Mouse (Mus musculus) CH12.LX (cell line): ENCODE measurements around the gene Rsph10b. TPM values are rescaled to one million over a fixed set of nuclear protein-coding genes. Genes with fewer than 3 reads are reported as not detected.
A peak's percentile ranks its signal among the peaks of the same experiment; 100 is the strongest.

Source experiments
- DNase-seq: peaks from one replicate; pipeline ENCODE4 v3.0.0-alpha.2; 2013; ENCODE audit errors: extremely low read depth
- H3K27ac ChIP-seq: 2 replicates; pipeline ENCODE4 v1.5.1; 2012; ENCODE audit warnings: low read depth, mild to moderate bottlenecking, control low read depth, moderate library complexity; ENCODE audit not compliant: insufficient read depth
- H3K27me3 ChIP-seq: replicated peaks from 2 replicates; pipeline ENCODE3; 2012; ENCODE audit warnings: inconsistent platforms
- H3K36me3 ChIP-seq, 2 experiments: replicated peaks in 1 of 2; 2 replicates each; pipeline versions ENCODE3 to v1.6.1; 2012; ENCODE audit warnings: inconsistent platforms in 1 of 2, low read length in 1 of 2, mild to moderate bottlenecking in 1 of 2, mixed read lengths in 1 of 2, moderate library complexity in 1 of 2; ENCODE audit not compliant: control insufficient read depth in 1 of 2, insufficient read depth in 1 of 2
- H3K4me1 ChIP-seq, 2 experiments: 2 replicates each; pipeline ENCODE4 v1.6.1; 2012; ENCODE audit warnings: inconsistent platforms in 1 of 2, moderate library complexity in 1 of 2; ENCODE audit not compliant: insufficient read depth in 2 of 2, control insufficient read depth in 1 of 2
- H3K4me2 ChIP-seq: 2 replicates; pipeline ENCODE4 v1.6.1; 2012; ENCODE audit warnings: low read depth, mild to moderate bottlenecking, control low read depth; ENCODE audit not compliant: poor library complexity, insufficient read depth, severe bottlenecking
- H3K4me3 ChIP-seq, 3 experiments: fragments of 150-350 bp in 1 of 3; sonication (generic) in 1 of 3; replicated peaks in 1 of 3; 2 replicates each; pipeline versions ENCODE3 to v1.5.1; 2011 to 2012; ENCODE audit warnings: low read depth in 2 of 3, low read length in 2 of 3, mild to moderate bottlenecking in 2 of 3, moderate library complexity in 2 of 3, control low read depth in 1 of 3, improper control_type of control experiment in 1 of 3, inconsistent platforms in 1 of 3, mixed read lengths in 1 of 3; ENCODE audit not compliant: poor library complexity in 1 of 3
- H3K79me2 ChIP-seq: replicated peaks from 2 replicates; pipeline ENCODE4 v1.6.1; 2012; ENCODE audit warnings: mild to moderate bottlenecking, moderate library complexity; ENCODE audit not compliant: control insufficient read depth, poor library complexity, insufficient read depth, severe bottlenecking; ENCODE audit errors: extremely low read depth
- H3K9ac ChIP-seq: 2 replicates; pipeline ENCODE4 v1.6.1; 2012; ENCODE audit warnings: low read depth, mild to moderate bottlenecking, control low read depth, moderate library complexity; ENCODE audit not compliant: insufficient read depth
- H3K9me3 ChIP-seq: replicated peaks from 2 replicates; pipeline ENCODE3; 2012; ENCODE audit warnings: low read length, inconsistent platforms, mixed read lengths
- CHD2 ChIP-seq: IDR thresholded peaks from 2 replicates; pipeline ENCODE4 v1.6.1; 2011; ENCODE audit warnings: low read length, improper control_type of control experiment
- CTCF ChIP-seq, 2 experiments: IDR thresholded peaks in 1 of 2; conservative IDR thresholded peaks in 1 of 2; 2 replicates each; pipeline ENCODE4 v1.5.1; 2011 to 2012; ENCODE audit warnings: low read depth in 2 of 2, low read length in 2 of 2, improper control_type of control experiment in 1 of 2, inconsistent platforms in 1 of 2, mild to moderate bottlenecking in 1 of 2, moderate library complexity in 1 of 2
- E2F4 ChIP-seq: IDR thresholded peaks from 2 replicates; pipeline ENCODE4 v1.6.1; 2011; ENCODE audit warnings: low read depth, low read length, improper control_type of control experiment; ENCODE audit not compliant: insufficient replicate concordance
- ELF1 ChIP-seq: IDR thresholded peaks from 2 replicates; pipeline ENCODE4 v1.6.1; 2014; ENCODE audit warnings: low read depth, mild to moderate bottlenecking, inconsistent platforms, low read length, improper control_type of control experiment
- EP300 ChIP-seq: IDR thresholded peaks from 2 replicates; pipeline ENCODE4 v1.6.1; 2011; ENCODE audit warnings: low read length, improper control_type of control experiment
- ETS1 ChIP-seq: conservative IDR thresholded peaks from 2 replicates; pipeline ENCODE4 v1.6.1; 2012; ENCODE audit warnings: low read depth, mild to moderate bottlenecking, inconsistent platforms, low read length, improper control_type of control experiment, moderate library complexity
- HCFC1 ChIP-seq: IDR thresholded peaks from 2 replicates; pipeline ENCODE4 v1.6.1; 2012; ENCODE audit warnings: low read depth, mild to moderate bottlenecking, inconsistent platforms, low read length, improper control_type of control experiment
- IRF4 ChIP-seq: IDR thresholded peaks from 2 replicates; pipeline ENCODE4 v1.6.1; 2014; ENCODE audit warnings: low read depth, mild to moderate bottlenecking, inconsistent platforms, low read length, improper control_type of control experiment
- JUN ChIP-seq: IDR thresholded peaks from 2 replicates; pipeline ENCODE4 v1.6.1; 2011; ENCODE audit warnings: low read depth, mild to moderate bottlenecking, low read length, improper control_type of control experiment, moderate library complexity; ENCODE audit not compliant: insufficient read depth
- JUND ChIP-seq: conservative IDR thresholded peaks from 2 replicates; pipeline ENCODE4 v1.6.1; 2011; ENCODE audit warnings: low read depth, low read length, improper control_type of control experiment
- KAT2A ChIP-seq: IDR thresholded peaks from 2 replicates; pipeline ENCODE4 v1.6.1; 2012; ENCODE audit warnings: low read length, improper control_type of control experiment, inconsistent platforms; ENCODE audit not compliant: insufficient replicate concordance
- MAFK ChIP-seq: IDR thresholded peaks from 2 replicates; pipeline ENCODE4 v1.6.1; 2011; ENCODE audit warnings: low read length, improper control_type of control experiment; ENCODE audit not compliant: insufficient replicate concordance
- MAX ChIP-seq: IDR thresholded peaks from 2 replicates; pipeline ENCODE4 v1.6.1; 2011; ENCODE audit warnings: low read length, improper control_type of control experiment
- MAZ ChIP-seq: IDR thresholded peaks from 2 replicates; pipeline ENCODE4 v1.6.1; 2012; ENCODE audit warnings: low read depth, mild to moderate bottlenecking, inconsistent platforms, low read length, improper control_type of control experiment, moderate library complexity
- MEF2A ChIP-seq: IDR thresholded peaks from 2 replicates; pipeline ENCODE4 v1.6.1; 2014; ENCODE audit warnings: low read depth, mild to moderate bottlenecking, inconsistent platforms, low read length, improper control_type of control experiment, borderline replicate concordance
- MXI1 ChIP-seq: IDR thresholded peaks from 2 replicates; pipeline ENCODE4 v1.6.1; 2011; ENCODE audit warnings: mild to moderate bottlenecking, low read depth, low read length, improper control_type of control experiment
- MYC ChIP-seq: IDR thresholded peaks from 2 replicates; pipeline ENCODE4 v1.6.1; 2011; ENCODE audit warnings: low read depth, mild to moderate bottlenecking, improper control_type of control experiment, low read length
- NRF1 ChIP-seq: IDR thresholded peaks from 2 replicates; pipeline ENCODE4 v1.6.1; 2014; ENCODE audit warnings: low read depth, mild to moderate bottlenecking, inconsistent platforms, low read length, improper control_type of control experiment, moderate library complexity
- PAX5 ChIP-seq: IDR thresholded peaks from 2 replicates; pipeline ENCODE4 v1.6.1; 2012; ENCODE audit warnings: low read length, inconsistent platforms, mixed read lengths
- POLR2A ChIP-seq: IDR thresholded peaks from 2 replicates; pipeline ENCODE4 v1.6.1; 2011; ENCODE audit warnings: low read depth, mild to moderate bottlenecking, improper control_type of control experiment, low read length
- POLR2AphosphoS2 ChIP-seq: IDR thresholded peaks from 2 replicates; pipeline ENCODE4 v1.6.1; 2011; ENCODE audit warnings: low read depth, low read length, improper control_type of control experiment
- RAD21 ChIP-seq: IDR thresholded peaks from 2 replicates; pipeline ENCODE4 v1.6.1; 2011; ENCODE audit warnings: low read depth, mild to moderate bottlenecking, low read length, improper control_type of control experiment, moderate library complexity
- RCOR1 ChIP-seq: conservative IDR thresholded peaks from 2 replicates; pipeline ENCODE4 v1.6.1; 2012; ENCODE audit warnings: low read depth, mild to moderate bottlenecking, inconsistent platforms, low read length, improper control_type of control experiment
- SIN3A ChIP-seq: IDR thresholded peaks from 2 replicates; pipeline ENCODE4 v1.6.1; 2012; ENCODE audit warnings: low read length, improper control_type of control experiment, inconsistent platforms
- SMC3 ChIP-seq: IDR thresholded peaks from 2 replicates; pipeline ENCODE4 v1.6.1; 2011; ENCODE audit warnings: low read depth, low read length, improper control_type of control experiment
- TBP ChIP-seq: conservative IDR thresholded peaks from 2 replicates; pipeline ENCODE4 v1.6.1; 2011; ENCODE audit warnings: low read depth, low read length, improper control_type of control experiment
- TCF12 ChIP-seq: IDR thresholded peaks from 2 replicates; pipeline ENCODE4 v1.6.1; 2014; ENCODE audit warnings: low read depth, mild to moderate bottlenecking, inconsistent platforms, low read length, improper control_type of control experiment
- UBTF ChIP-seq: IDR thresholded peaks from 2 replicates; pipeline ENCODE4 v1.6.1; 2012; ENCODE audit warnings: low read depth, mild to moderate bottlenecking, inconsistent platforms, low read length, improper control_type of control experiment, moderate library complexity
- USF2 ChIP-seq: conservative IDR thresholded peaks from 2 replicates; pipeline ENCODE4 v1.6.1; 2011; ENCODE audit warnings: low read depth, low read length, improper control_type of control experiment
- ZC3H11A ChIP-seq: IDR thresholded peaks from 2 replicates; pipeline ENCODE4 v1.6.1; 2012; ENCODE audit warnings: low read depth, mild to moderate bottlenecking, inconsistent platforms, low read length, improper control_type of control experiment
- ZKSCAN1 ChIP-seq: IDR thresholded peaks from 2 replicates; pipeline ENCODE4 v1.6.1; 2012; ENCODE audit warnings: low read depth, inconsistent platforms, low read length, improper control_type of control experiment, borderline replicate concordance
- ZNF384 ChIP-seq: IDR thresholded peaks from 2 replicates; pipeline ENCODE4 v1.6.1; 2012; ENCODE audit warnings: low read depth, low read length, improper control_type of control experiment, inconsistent platforms
- dilution Hi-C: fragments of 300-500 bp; cut with MboI; formaldehyde crosslinking; loops from 2 replicates; pipeline ENCODE4 v1.14.3; 2020; ENCODE audit warnings: low sequenced_read_pairs; ENCODE audit not compliant: extremely low pct_unique_long_range_greater_than_20kb, extremely low pct_ligation_motif_present
- in situ Hi-C: fragments of 300-500 bp; cut with MboI; formaldehyde crosslinking; loops from 3 replicates; pipeline ENCODE4 v1.14.3; 2019; ENCODE audit warnings: low sequenced_read_pairs, low pct_ligation_motif_present, low pct_unique_long_range_greater_than_20kb, mixed read lengths
- polyA plus RNA-seq: library from polyadenylated mRNA; unstranded; fragments of >175 nt; gene quantifications from 2 replicates; pipeline ENCODE4 v1.2.1, GENCODE M21; 2012; ENCODE audit warnings: low read depth; ENCODE audit not compliant: insufficient read length
- total RNA-seq, 2 experiments: library from RNA; depleted of rRNA; stranded (reverse); fragments of 300-350 nt in 1 of 2; fragments of >200 nt in 1 of 2; gene quantifications; 2 replicates each; pipeline ENCODE4 v1.2.3; 2012 to 2014

Rsph10b gene
- total and polyA plus RNA-seq, 3 experiments, result 0.28 to 0.31 (median 0.30) TPM

GRCm38 (mm10) chr5:143933414-143933813 is 579 bp downstream of the Rsph10b start:
- Histone ChIP-seq H3K4me2 (no peak overlapping the region), H3K27me3 (no peaks in the 10 kb centered on the region), H3K9ac (no peak overlapping the region), H3K27ac (no peak overlapping the region), H3K4me1 (no peaks in the 10 kb centered on the region), H3K79me2 (no peaks in the 10 kb centered on the region), H3K36me3 (peaks cover 33 to 50% of the 10 kb centered on the region in 2 experiments), H3K4me3 (no peak overlapping the region), H3K9me3 (no peaks in the 10 kb centered on the region)
- DNase-seq, result no peak
- dilution Hi-C loops (no loop called here), in situ Hi-C loops (no loop called here)
- TF ChIP-seq MAFK (no peak), TBP (no peak), E2F4 (no peak), MAZ (no peak), ZNF384 (no peak), CHD2 (no peak), SIN3A (no peak), KAT2A (no peak), EP300 (no peak), RAD21 (no peak), POLR2AphosphoS2 (no peak), MEF2A (no peak), ZKSCAN1 (no peak), PAX5 (no peak), TCF12 (no peak), IRF4 (no peak), SMC3 (no peak), MYC (no peak), ETS1 (no peak), RCOR1 (no peak)

- no peaks in the 10 kb centered on the region for H3K9me3 ChIP-seq
- H3K27ac ChIP-seq, result no peak overlapping the region
- peak; percentile 12 for DNase-seq
- no peak overlapping the region for H3K9ac ChIP-seq
- in situ Hi-C loops, result no loop called here
- peaks cover 30 to 45% of the 10 kb centered on the region in 2 experiments for H3K36me3 ChIP-seq
- no peaks in the 10 kb centered on the region for H3K4me1 ChIP-seq
- TF ChIP-seq JUN (no peak), ZC3H11A (no peak), TBP (no peak), IRF4 (no peak), SMC3 (peak; percentile 15; the same call in 1 of the 2 replicates), UBTF (no peak), EP300 (no peak), ZKSCAN1 (no peak), POLR2AphosphoS2 (no peak), ELF1 (no peak), USF2 (no peak), ETS1 (no peak), MXI1 (no peak), SIN3A (no peak), MAX (no peak), MYC (no peak), POLR2A (no peak), MAFK (no peak), JUND (no peak), CTCF (conservative IDR thresholded peaks at IDR 0.05 in 1 of 2, IDR thresholded peaks at IDR 0.05 in 1 of 2; ENCODE audit: low read depth in 2 of 2, low read length in 2 of 2) (peak in 1 of 2 experiments; percentile 44; a peak in 2 of 4 replicates), RAD21 (peak; percentile 42), E2F4 (no peak), CHD2 (no peak), MEF2A (no peak), NRF1 (no peak), HCFC1 (no peak), TCF12 (no peak)
- no peaks in the 10 kb centered on the region for H3K27me3 ChIP-seq
- no peak overlapping the region for H3K4me3 ChIP-seq
- H3K4me2 ChIP-seq, result no peak overlapping the region
- no peaks in the 10 kb centered on the region for H3K79me2 ChIP-seq
- dilution Hi-C loops, result no loop called here
Observed at GRCm38 (mm10) chr5:143933875-143934274, 1.0 kb downstream of the Rsph10b start.
